ENCODE assay signal across 1 mouse cellular context in genomic region chr3:96197129-96197749, GRCm38 (mm10).
TF ChIP-seq lines count a peak whose summit lies in the region.

No protein-coding gene starts in this region.

TF ChIP-seq in MEL, 35 proteins besides CTCF, POLR2A, EP300 and RAD21:
- TF ChIP-seq USF2 (IDR thresholded peaks at IDR 0.05; ENCODE audit: borderline replicate concordance in 1 of 2, insufficient read depth in 1 of 2, low read depth in 1 of 2, low read length in 2 of 2) = no peak
- no peak for TF ChIP-seq ZNF384 (IDR thresholded peaks at IDR 0.05; ENCODE audit: low read depth, low read length)
- TF ChIP-seq MEF2A (IDR thresholded peaks at IDR 0.05; ENCODE audit: extremely low read depth, insufficient replicate concordance, low read depth, low read length, poor library complexity, severe bottlenecking) = no peak
- TF ChIP-seq ELF1 (IDR thresholded peaks at IDR 0.05; ENCODE audit: low read depth, low read length) = peak; percentile 92
- TF ChIP-seq ZC3H11A (IDR thresholded peaks at IDR 0.05; ENCODE audit: low read depth, low read length) = no peak
- TF ChIP-seq JUND (IDR thresholded peaks at IDR 0.05; ENCODE audit: low read depth, low read length) = no peak
- peak; percentile 100 for TF ChIP-seq HCFC1 (IDR thresholded peaks at IDR 0.05; ENCODE audit: low read depth, low read length)
- TF ChIP-seq GATA1 (IDR thresholded peaks at IDR 0.05; ENCODE audit: low read depth, low read length) = peak; percentile 21; the same call in 1 of the 2 replicates
- no peak for TF ChIP-seq ZKSCAN1 (IDR thresholded peaks at IDR 0.05; ENCODE audit: low read depth, low read length)
- TF ChIP-seq CHD2 (IDR thresholded peaks at IDR 0.05; ENCODE audit: low read length) = peak; percentile 83
- peak; percentile 74; the same call in 1 of the 2 replicates for TF ChIP-seq ETS1 (IDR thresholded peaks at IDR 0.05; ENCODE audit: low read depth, low read length)
- no peak for TF ChIP-seq GABPA (IDR thresholded peaks at IDR 0.05; ENCODE audit: low read depth, low read length)
- TF ChIP-seq TCF12 (IDR thresholded peaks at IDR 0.05; ENCODE audit: low read depth, low read length) = peak; percentile 82
- TF ChIP-seq MAX (IDR thresholded peaks at IDR 0.05; ENCODE audit: low read length) = peak; percentile 90
- TF ChIP-seq MXI1 (IDR thresholded peaks at IDR 0.05; ENCODE audit: low read depth, low read length) = peak; percentile 83
- peak; percentile 10 for TF ChIP-seq BHLHE40 (IDR thresholded peaks at IDR 0.05; ENCODE audit: borderline replicate concordance, low read depth, low read length)
- no peak; the same call in 1 of the 2 replicates for TF ChIP-seq MAFK (IDR thresholded peaks at IDR 0.05; ENCODE audit: borderline replicate concordance, low read depth, low read length)
- TF ChIP-seq UBTF (IDR thresholded peaks at IDR 0.05; ENCODE audit: borderline replicate concordance, insufficient read depth, low read depth, low read length) = no peak
- no peak for TF ChIP-seq TAL1 (IDR thresholded peaks at IDR 0.05; ENCODE audit: low read length)
- peak; percentile 16; the same call in 1 of the 2 replicates for TF ChIP-seq SMC3 (IDR thresholded peaks at IDR 0.05; ENCODE audit: low read depth, low read length)
- TF ChIP-seq USF1 (IDR thresholded peaks at IDR 0.05; ENCODE audit: low read depth, low read length) = peak; percentile 52
- peak; percentile 97 for TF ChIP-seq SIN3A (IDR thresholded peaks at IDR 0.05; ENCODE audit: low read length)
- TF ChIP-seq E2F4 (IDR thresholded peaks at IDR 0.05; ENCODE audit: borderline replicate concordance, low read depth, low read length) = peak; percentile 78; the same call in 1 of the 2 replicates
- peak; percentile 99 for TF ChIP-seq POLR2AphosphoS2 (IDR thresholded peaks at IDR 0.05; ENCODE audit: low read length)
- TF ChIP-seq NRF1 (IDR thresholded peaks at IDR 0.05; ENCODE audit: insufficient read depth, low read depth, low read length, poor library complexity, severe bottlenecking) = peak; percentile 69
- TF ChIP-seq MAZ (IDR thresholded peaks at IDR 0.05; ENCODE audit: low read depth, low read length) = 0 out of 2 replicates have a peak, but pooled peaks have one; percentile 59
- TF ChIP-seq MYB (IDR thresholded peaks at IDR 0.05; ENCODE audit: low read depth, low read length) = peak; percentile 33; the same call in 1 of the 2 replicates
- peak; percentile 96 for TF ChIP-seq ZMIZ1 (IDR thresholded peaks at IDR 0.05; ENCODE audit: low read depth, low read length)
- peak; percentile 96 for TF ChIP-seq MYC (IDR thresholded peaks at IDR 0.05; ENCODE audit: low read depth, low read length)
- TF ChIP-seq POLR2AphosphoS5 (IDR thresholded peaks at IDR 0.05; ENCODE audit: borderline replicate concordance, low read depth, low read length) = peak; percentile 96; the same call in 1 of the 2 replicates
- peak; percentile 96 for TF ChIP-seq KAT2A (conservative IDR thresholded peaks at IDR 0.05; ENCODE audit: low read depth, low read length)
- peak; percentile 100 for TF ChIP-seq NELFE (IDR thresholded peaks at IDR 0.05; ENCODE audit: low read depth, low read length)
- 0 out of 2 replicates have a peak, but pooled peaks have one; percentile 60 for TF ChIP-seq RCOR1 (IDR thresholded peaks at IDR 0.05; ENCODE audit: low read depth, low read length)
- TF ChIP-seq TBP (IDR thresholded peaks at IDR 0.05; ENCODE audit: low read depth, low read length) = peak; percentile 97
- TF ChIP-seq CHD1 (IDR thresholded peaks at IDR 0.05; ENCODE audit: low read depth, low read length) = peak; percentile 94
